Mouse (Mus musculus) liver, adult (tissue): ENCODE data around the gene Rapgef3.

Experiments
- GATA4 ChIP-seq: IDR thresholded peaks from 2 replicates; pipeline ENCODE4 v1.6.1; 2014; ENCODE audit warnings: mild to moderate bottlenecking, low read length; ENCODE audit not compliant: insufficient replicate concordance

Gene Rapgef3

GRCm38 (mm10) chr15:97785731-97786411 lies 18.1 kb upstream of the Rapgef3 start:
- no peak; the same call in 1 of the 2 replicates for TF ChIP-seq GATA4

- no peak for TF ChIP-seq GATA4
Observed at GRCm38 (mm10) chr15:97784561-97785161, 16.9 kb upstream of the Rapgef3 start.

GRCm38 (mm10) chr15:97784092-97784559 lies 16.4 kb upstream of the Rapgef3 start:
- no peak; the same call in 1 of the 2 replicates for TF ChIP-seq GATA4

- TF ChIP-seq GATA4 = no peak
Observed at GRCm38 (mm10) chr15:97782749-97783105, 15.0 kb upstream of the Rapgef3 start.

DNA sequence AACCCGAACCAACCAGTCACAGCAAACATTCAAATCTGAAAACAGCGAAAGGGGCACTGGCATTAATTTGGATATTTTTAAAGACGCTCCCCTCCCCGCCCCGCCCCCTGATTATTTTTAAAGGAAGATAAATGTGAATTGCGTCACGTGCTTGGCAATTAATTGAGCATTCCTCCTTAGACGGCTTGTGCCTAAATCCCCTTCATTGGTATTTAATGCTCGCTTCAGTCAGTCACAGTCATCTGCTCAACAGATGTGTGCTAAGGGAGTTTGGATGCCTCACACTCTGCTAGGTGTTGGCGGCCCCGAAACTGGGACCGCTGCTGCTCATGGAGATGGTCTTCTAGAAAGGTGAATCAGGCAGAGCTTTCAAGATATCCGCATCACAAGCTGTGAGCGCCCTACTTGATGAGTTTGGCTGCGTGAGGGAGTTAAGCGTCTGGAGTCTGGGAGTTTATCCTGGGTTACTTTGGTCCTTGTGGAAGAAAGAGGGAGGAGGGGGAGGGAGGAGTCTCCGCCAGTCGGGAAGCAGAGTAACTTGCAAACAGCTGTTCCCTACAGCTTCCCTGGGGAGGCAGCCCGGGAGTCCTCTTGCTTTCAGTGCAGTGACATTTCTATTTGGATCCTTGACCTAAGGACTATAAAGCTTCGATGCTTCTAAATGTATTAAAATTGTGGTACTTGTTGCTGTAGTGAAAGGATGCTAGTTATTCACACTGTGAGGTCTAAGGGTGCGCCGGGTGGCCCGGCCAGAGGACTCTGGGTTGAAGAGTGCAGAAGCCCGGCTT lies 14.4 kb upstream of the Rapgef3 start:
- no peak for TF ChIP-seq GATA4

GRCm38 (mm10) chr15:97780611-97781031 lies 12.8 kb upstream of the Rapgef3 start:
- TF ChIP-seq GATA4 = no peak

GRCm38 (mm10) chr15:97779576-97779975 lies 11.8 kb upstream of the Rapgef3 start:
- no peak for TF ChIP-seq GATA4

- TF ChIP-seq GATA4 = no peak
Observed at GRCm38 (mm10) chr15:97778311-97779098, 10.7 kb upstream of the Rapgef3 start, which contains the start of gene Slc48a1. Slc48a1 (plus strand) TSS chr15:97778520.

DNA sequence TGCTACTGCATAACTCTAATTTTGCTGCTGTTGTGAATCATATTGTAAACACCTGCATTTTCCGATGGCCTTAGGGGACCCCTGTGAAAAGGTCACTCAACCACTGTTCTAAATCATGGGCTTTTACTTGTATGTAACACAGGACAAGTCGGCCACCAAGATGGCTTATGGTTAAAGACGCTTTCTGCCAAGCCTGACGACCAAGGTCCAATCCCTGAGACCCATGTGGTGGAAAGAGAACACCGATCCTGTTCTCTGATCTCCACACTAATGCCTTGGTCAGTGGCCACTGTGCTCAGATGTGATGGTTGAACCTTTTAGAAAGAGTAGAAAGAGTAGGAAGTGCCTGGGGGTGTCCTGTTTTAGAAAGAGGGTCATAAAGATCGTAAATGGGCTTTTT lies 9.1 kb upstream of the Rapgef3 start:
- no peak for TF ChIP-seq GATA4

DNA sequence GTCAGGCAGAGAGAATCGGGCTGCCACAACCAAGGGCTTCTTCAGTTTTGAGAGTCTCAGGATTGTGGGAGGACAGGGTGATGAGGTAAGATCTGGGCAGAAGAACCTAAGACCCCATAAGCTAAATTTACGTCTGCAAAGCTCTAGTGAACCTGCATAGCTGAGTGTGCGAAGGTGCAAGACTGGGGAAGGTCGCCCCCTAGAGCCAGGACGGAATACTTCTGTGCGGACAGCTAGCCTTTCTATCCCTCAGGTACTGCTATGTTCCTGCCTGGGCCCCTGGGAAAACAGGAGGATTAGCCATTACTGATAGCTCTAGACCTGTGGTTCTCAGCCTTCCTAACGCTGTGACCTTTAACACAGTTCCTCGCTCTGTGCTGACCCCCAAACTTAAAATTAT lies 8.7 kb upstream of the Rapgef3 start:
- TF ChIP-seq GATA4 = no peak

DNA sequence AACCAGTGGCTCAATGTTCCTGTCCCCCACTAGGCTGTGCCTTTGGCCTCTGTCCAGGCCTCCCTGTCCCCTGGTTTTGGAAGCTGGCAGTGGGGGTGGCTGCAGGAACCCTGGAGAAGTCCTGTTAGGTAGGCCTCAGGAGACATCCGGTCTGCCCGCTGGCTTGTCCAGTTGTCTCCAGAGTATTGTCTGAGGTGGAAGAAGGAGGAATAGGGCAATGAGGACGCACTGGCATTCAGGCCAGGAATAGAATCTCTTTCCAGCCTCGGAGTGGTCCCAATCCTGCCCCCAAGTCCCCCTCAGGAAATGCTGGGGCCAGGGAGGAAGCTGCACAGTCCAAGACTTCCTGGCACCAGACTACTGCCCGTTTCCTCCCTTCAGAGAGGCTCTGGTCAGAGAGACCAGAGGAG lies 6.2 kb upstream of the Rapgef3 start:
- no peak; the same call in 1 of the 2 replicates for TF ChIP-seq GATA4

DNA sequence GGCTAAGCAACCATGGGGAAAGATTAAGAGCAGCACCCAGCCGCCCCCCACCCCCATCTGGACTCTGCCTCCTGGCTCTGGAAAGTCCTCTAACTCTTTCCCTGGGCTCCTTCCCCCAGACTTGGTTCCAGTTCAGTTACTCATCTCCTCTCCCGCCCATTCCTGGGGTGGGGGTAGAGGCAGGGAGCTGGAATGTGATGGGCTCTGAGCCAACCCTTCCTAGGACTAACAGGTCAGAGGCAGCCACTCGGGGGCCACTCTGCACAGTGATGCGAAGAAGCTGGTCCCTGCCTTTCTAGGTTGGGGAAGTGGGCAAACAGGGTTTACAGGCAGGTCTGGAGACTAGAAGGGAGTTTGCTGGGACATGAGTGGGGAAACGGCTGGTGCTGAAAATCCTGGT lies 5.3 kb upstream of the Rapgef3 start:
- TF ChIP-seq GATA4 = no peak

- no peak for TF ChIP-seq GATA4
Observed at GRCm38 (mm10) chr15:97770280-97770679, 2.5 kb upstream of the Rapgef3 start.

GRCm38 (mm10) chr15:97768192-97768591 lies 420 bp upstream of the Rapgef3 start:
- TF ChIP-seq GATA4 = no peak

DNA sequence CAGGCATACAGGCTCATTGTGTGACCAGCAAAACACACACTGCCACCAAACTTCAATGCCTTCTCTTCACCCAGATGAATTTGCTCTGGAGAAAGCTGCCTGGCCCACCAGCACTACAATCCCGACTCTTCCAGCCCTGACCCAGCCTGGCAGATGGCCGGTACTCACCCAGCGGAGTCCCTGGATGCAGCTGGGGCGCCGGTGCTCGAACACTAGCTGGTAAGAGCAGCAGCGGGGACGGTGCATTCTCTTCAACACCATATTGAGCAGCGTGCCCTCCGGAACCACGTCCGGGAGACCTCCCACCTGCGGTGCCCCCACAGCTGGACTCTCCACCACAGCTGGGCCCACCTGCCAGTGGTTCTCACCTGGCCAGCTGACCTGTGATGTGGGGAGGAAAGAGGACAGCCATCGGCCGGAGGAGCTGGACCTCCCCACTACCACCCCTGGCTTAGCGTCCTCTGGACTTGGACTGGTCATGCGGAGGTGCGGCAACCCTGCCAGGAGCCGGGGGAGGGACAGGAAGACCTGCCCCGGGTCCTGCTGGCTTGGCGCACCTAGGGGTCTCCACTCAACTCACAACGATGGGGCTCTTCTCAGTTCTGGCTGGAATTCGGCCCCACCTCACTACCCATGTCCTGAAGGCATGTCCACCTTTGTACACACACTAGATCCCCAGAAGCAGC lies 1.0 kb downstream of the Rapgef3 start:
- TF ChIP-seq GATA4 = no peak

- no peak for TF ChIP-seq GATA4
Observed at GRCm38 (mm10) chr15:97766194-97766593, 1.6 kb downstream of the Rapgef3 start.
